Mouse (Mus musculus) hindbrain, embryonic 16.5 days (tissue): ENCODE data around the gene Pla1a. TPM values are rescaled to one million over a fixed set of nuclear protein-coding genes. Genes with fewer than 3 reads are reported as not detected.

ENCODE experiments used
- ATAC-seq: fragments of 200-750 bp; cut with Nextera tagmentation; 2 replicates; pipeline ENCODE4 v1.8.0; 2017; ENCODE audit warnings: moderate TSS enrichment, moderate library complexity
- H3K27ac ChIP-seq: fragments of 300-500 bp; sonication (generic); 2 replicates; pipeline ENCODE4 v1.5.1; 2014; ENCODE audit warnings: low read depth, mild to moderate bottlenecking, control low read depth, low read length, moderate library complexity
- H3K27me3 ChIP-seq: fragments of 300-500 bp; sonication (generic); replicated peaks from 2 replicates; pipeline ENCODE4 v1.6.1; 2014; ENCODE audit warnings: low read length; ENCODE audit not compliant: control insufficient read depth, insufficient read depth
- H3K36me3 ChIP-seq: fragments of 300-500 bp; sonication (generic); 2 replicates; pipeline ENCODE4 v1.6.1; 2014; ENCODE audit warnings: mild to moderate bottlenecking, low read length, moderate library complexity, mixed read lengths; ENCODE audit not compliant: control insufficient read depth, insufficient read depth
- H3K4me1 ChIP-seq: fragments of 300-500 bp; sonication (generic); 2 replicates; pipeline ENCODE4 v1.6.1; 2014; ENCODE audit warnings: low read depth, low read length; ENCODE audit not compliant: control insufficient read depth, insufficient read depth
- H3K4me2 ChIP-seq: fragments of 300-500 bp; sonication (generic); 2 replicates; pipeline ENCODE4 v1.6.1; 2014; ENCODE audit warnings: mild to moderate bottlenecking, low read length, control low read depth, moderate library complexity
- H3K4me3 ChIP-seq: fragments of 300-500 bp; sonication (generic); 2 replicates; pipeline ENCODE4 v1.5.1; 2014; ENCODE audit warnings: mild to moderate bottlenecking, low read length, control low read depth, moderate library complexity
- H3K9ac ChIP-seq: fragments of 300-500 bp; sonication (generic); 2 replicates; pipeline ENCODE4 v1.6.1; 2014; ENCODE audit warnings: low read depth, mild to moderate bottlenecking, control low read depth, low read length, moderate library complexity
- H3K9me3 ChIP-seq: fragments of 300-500 bp; sonication (generic); 2 replicates; pipeline ENCODE4 v1.6.1; 2014; ENCODE audit warnings: mild to moderate bottlenecking, low read length, moderate library complexity; ENCODE audit not compliant: control insufficient read depth
- WGBS: fragments of 180-500 bp; shearing (Covaris S2); extraction: QIAGEN DNeasy Blood & Tissue Kit; methylation state at CpG from one replicate; pipeline ENCODE4 v1.1.7; 2014; 5-methylcytosine and 5-hydroxymethylcytosine counted together
- polyA plus RNA-seq: library from polyadenylated mRNA; unstranded; fragments of >200 nt; fragmentation: Nextera tagmentation; extraction: Ambion mirVana; gene quantifications from 2 replicates; pipeline ENCODE4 v1.2.1, GENCODE M21; 2015

The Pla1a gene
- polyA plus RNA-seq, 1 experiment from 2014 or later = 0.81 TPM

DNA sequence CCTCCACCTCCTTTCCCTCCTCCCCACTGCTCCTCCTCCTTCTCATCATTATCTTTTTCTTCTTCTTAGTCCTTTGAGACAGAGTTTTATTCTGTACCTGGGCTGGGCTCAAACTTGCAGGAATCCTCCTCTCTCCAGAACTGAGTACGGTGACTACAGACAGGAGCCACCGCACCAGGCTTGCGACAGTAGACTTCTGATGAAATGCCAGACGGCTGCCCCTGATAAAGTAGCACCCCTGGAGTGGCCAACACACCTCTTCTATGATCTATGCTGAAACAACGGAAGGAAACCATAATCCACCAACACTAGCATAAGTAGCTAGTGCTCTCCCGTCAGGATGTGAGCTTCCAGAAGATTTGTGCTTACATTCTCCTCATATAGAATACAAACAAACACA is 45.6 kb downstream of the Pla1a start:
- no peak overlapping the region for H3K4me3 ChIP-seq
- H3K9me3 ChIP-seq = no peaks in the 10 kb centered on the region
- no peak overlapping the region for H3K27ac ChIP-seq
- no peak for ATAC-seq
- H3K4me1 ChIP-seq = no peaks in the 10 kb centered on the region
- 87% methylated on average over 6 of the region's 6 CpGs for WGBS
- no peak overlapping the region for H3K4me2 ChIP-seq
- no peaks in the 10 kb centered on the region for H3K36me3 ChIP-seq
- no peak overlapping the region for H3K9ac ChIP-seq
- H3K27me3 ChIP-seq = no peaks in the 10 kb centered on the region; the same call in 1 of the 2 replicates

DNA sequence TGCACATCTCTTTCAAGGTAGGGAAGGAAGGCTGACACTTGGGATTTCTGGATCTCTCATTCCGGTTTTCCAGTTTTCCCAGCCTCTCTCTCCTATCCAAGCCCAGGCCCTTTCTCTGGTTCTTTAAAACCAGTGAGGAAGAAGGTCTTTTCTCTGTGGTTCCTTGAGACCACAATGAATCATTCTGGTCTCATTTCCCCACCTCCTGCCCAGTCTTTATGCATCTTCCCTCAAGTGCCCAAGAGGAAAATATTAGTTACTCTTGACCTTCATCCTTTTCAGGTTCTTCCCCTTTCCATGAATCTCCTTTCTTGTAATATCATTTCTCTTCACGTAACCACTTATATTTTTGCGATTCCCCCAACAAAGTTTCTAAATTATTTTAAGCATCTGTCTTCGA is 47.2 kb downstream of the Pla1a start:
- Histone ChIP-seq H3K4me3 (no peak overlapping the region), H3K27ac (no peak overlapping the region), H3K27me3 (no peaks in the 10 kb centered on the region; the same call in 1 of the 2 replicates), H3K36me3 (no peaks in the 10 kb centered on the region), H3K4me1 (no peaks in the 10 kb centered on the region), H3K9me3 (no peaks in the 10 kb centered on the region), H3K4me2 (no peak overlapping the region), H3K9ac (no peak overlapping the region)
- 96% methylated on average over 4 of the region's 4 CpGs for WGBS
- ATAC-seq = no peak

DNA sequence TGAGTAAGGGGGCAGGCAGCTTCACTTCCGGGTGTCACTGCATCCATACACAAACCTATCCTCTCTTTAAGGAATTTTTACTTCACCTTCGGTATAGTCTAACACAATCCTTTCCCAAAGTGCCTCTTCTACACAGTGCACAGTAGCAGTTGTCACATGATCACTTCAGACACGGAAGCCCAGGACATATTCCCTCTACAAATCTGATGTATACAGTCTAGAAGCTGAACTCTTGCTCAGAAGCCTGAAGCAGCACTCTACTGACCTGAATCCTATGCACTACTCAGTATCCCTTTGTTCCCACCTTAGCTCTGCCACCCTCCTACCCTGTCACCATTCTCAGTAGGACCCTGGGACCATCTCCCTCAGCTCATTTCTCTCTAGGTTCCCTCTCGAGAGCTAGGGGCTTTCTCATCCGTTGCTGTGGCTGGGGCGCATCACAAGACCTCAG is 47.7 kb downstream of the Pla1a start:
- H3K4me3 ChIP-seq = no peak overlapping the region
- no peaks in the 10 kb centered on the region for H3K36me3 ChIP-seq
- H3K4me2 ChIP-seq = no peak overlapping the region
- WGBS = 88% methylated on average over 6 of the region's 6 CpGs
- no peaks in the 10 kb centered on the region; the same call in 1 of the 2 replicates for H3K27me3 ChIP-seq
- ATAC-seq = no peak
- H3K4me1 ChIP-seq = no peaks in the 10 kb centered on the region
- no peaks in the 10 kb centered on the region for H3K9me3 ChIP-seq
- no peak overlapping the region for H3K27ac ChIP-seq
- H3K9ac ChIP-seq = no peak overlapping the region

DNA sequence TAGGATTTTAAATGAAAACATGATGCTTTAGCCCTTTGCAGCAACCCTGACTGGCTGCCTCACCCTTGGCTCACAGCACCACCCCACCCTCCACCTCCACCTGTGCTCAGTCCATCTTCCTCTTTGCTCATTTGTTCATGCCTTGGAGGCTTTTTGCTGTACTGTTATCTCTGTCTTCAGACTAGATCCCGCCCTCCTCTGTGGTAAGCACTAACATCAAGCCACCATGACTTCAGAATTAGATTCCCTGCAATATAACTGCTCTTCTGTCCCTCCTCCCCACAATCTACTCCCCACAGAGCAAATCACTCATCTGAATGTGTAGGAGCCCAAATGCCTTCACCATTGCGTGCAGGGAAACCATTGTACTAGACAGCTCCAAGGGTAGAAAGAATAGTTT is 49.3 kb downstream of the Pla1a start:
- H3K4me3 ChIP-seq = no peak overlapping the region
- ATAC-seq = no peak
- no peaks in the 10 kb centered on the region; the same call in 1 of the 2 replicates for H3K27me3 ChIP-seq
- H3K36me3 ChIP-seq = no peaks in the 10 kb centered on the region
- H3K27ac ChIP-seq = no peak overlapping the region
- no peaks in the 10 kb centered on the region for H3K9me3 ChIP-seq
- no peak overlapping the region for H3K4me2 ChIP-seq
- 76% methylated on average over 2 of the region's 2 CpGs for WGBS
- H3K9ac ChIP-seq = no peak overlapping the region
- H3K4me1 ChIP-seq = no peaks in the 10 kb centered on the region

DNA sequence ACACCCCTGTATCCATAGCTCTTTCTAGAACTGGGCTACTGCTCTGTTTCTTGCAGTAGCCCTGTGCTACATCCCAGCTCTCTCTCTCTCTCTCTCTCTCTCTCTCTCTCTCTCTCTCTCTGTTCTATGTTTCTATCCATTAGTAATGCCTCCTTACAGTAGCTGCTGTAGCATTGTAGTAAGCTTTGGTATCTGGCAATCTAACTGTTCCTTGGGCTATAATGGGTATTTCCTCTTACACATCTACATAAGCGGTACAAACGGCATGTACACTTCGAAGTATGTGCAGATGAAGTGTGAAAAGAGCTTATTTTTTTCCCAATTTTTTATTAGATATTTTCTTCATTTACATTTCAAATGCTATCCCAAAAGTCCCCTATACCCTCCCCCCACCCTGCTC is 53.0 kb downstream of the Pla1a start:
- WGBS = 93% methylated on average over 3 of the region's 3 CpGs

DNA sequence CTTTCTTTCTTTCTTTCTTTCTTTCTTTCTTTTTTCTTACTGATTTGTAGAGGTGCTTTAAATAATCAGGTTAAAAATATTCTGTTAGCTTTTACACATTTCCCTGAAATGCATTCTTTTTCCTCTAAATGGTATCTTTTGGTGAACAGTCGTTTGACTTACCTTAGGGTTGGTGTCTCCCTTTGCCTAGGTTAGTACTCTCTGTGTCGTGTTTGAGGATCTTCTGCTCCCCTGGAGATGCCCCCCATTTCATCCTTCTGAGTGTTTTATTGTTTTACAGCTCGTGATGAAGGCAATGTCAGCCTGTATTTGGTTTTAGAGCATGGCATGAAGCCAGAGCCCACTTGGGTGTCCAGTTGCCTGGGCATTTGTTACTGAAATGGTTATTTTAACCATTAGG is 53.5 kb downstream of the Pla1a start:
- no peaks in the 10 kb centered on the region for H3K9me3 ChIP-seq
- H3K4me2 ChIP-seq = no peak overlapping the region
- H3K27ac ChIP-seq = no peak overlapping the region
- H3K9ac ChIP-seq = no peak overlapping the region
- no peak overlapping the region for H3K4me3 ChIP-seq
- H3K27me3 ChIP-seq = no peaks in the 10 kb centered on the region
- H3K4me1 ChIP-seq = peaks cover 6% of the 10 kb centered on the region; the same call in 1 of the 2 replicates
- no peak for ATAC-seq
- 50% methylated on average over 3 of the region's 3 CpGs for WGBS
- H3K36me3 ChIP-seq = no peaks in the 10 kb centered on the region

More for the DNA sequence above, 53.0 kb downstream of the Pla1a start:
- no peak overlapping the region for H3K27ac ChIP-seq
- H3K36me3 ChIP-seq = no peaks in the 10 kb centered on the region
- ATAC-seq = no peak
- H3K9me3 ChIP-seq = no peaks in the 10 kb centered on the region
- no peak overlapping the region for H3K4me3 ChIP-seq
- no peaks in the 10 kb centered on the region; the same call in 1 of the 2 replicates for H3K27me3 ChIP-seq
- H3K4me1 ChIP-seq = peaks cover 6% of the 10 kb centered on the region; the same call in 1 of the 2 replicates
- no peak overlapping the region for H3K4me2 ChIP-seq
- no peak overlapping the region for H3K9ac ChIP-seq

DNA sequence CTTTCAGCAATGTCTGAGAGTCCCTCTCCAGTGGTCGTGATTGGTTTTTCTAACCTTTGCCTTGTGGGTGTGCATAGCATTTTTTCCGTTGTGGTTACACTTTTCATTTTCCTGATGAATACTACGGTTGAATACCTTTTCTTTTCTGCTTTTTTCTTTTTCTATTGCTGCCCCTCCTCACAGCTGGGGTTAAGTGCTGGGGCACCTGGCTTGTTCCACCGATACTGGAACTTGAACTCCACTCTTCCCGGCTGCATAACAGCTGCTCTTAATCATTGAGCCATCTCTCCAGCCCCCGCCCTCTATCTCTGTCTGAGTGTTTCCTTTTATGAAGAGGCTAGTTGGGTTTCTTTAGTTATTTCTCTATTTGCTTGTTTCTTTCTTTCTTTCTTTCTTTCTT is 53.9 kb downstream of the Pla1a start:
- H3K4me2 ChIP-seq = no peak overlapping the region
- WGBS = 64% methylated on average over 6 of the region's 6 CpGs
- no peak overlapping the region for H3K4me3 ChIP-seq
- H3K27me3 ChIP-seq = no peaks in the 10 kb centered on the region
- no peak overlapping the region for H3K27ac ChIP-seq
- no peaks in the 10 kb centered on the region for H3K9me3 ChIP-seq
- no peaks in the 10 kb centered on the region for H3K36me3 ChIP-seq
- peaks cover 6% of the 10 kb centered on the region; the same call in 1 of the 2 replicates for H3K4me1 ChIP-seq
- ATAC-seq = no peak
- no peak overlapping the region for H3K9ac ChIP-seq

DNA sequence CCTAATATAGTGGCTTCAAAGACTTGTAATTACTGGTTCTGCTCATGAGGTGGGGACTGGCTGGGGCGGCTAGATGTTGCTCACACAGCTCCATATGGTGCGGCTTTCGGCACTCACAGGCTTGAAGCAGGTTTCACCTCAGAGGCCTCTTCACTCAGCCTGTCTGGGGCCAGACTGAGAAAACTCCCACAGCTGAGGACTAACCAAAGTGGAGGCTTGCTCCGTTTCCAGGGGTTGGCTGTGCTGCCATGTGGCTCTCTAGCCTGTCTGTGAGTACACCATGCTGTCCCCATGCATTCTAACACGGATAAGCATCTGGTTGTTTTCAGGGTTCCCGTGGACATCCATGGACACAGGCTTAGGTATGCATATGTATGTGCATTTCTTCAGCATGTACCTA is 54.4 kb downstream of the Pla1a start:
- Histone ChIP-seq H3K4me1 (peaks cover 6% of the 10 kb centered on the region; the same call in 1 of the 2 replicates), H3K9me3 (no peaks in the 10 kb centered on the region), H3K27ac (no peak overlapping the region), H3K36me3 (no peaks in the 10 kb centered on the region), H3K4me2 (no peak overlapping the region), H3K9ac (no peak overlapping the region), H3K27me3 (no peaks in the 10 kb centered on the region), H3K4me3 (no peak overlapping the region)
- ATAC-seq = no peak
- WGBS = 76% methylated on average over 6 of the region's 6 CpGs

DNA sequence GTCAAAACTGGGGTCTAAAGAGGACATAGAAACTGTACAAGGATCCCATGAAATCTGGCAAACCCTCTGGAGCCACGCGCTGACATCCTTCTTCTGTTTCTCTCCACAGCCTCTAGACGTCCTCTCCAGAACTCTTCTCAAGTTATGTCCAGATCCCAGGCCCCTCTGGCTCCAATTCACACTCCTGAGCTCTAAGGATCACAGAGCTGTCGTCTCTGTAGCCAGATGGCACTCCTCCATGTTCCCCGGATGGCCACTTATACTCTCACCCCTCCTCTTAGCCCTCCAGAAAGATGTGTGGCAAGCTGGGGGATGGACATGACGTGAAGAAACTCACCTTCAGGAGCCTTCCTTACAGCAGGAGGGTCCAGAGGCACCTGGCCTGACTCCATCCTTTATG is 55.4 kb downstream of the Pla1a start:
- WGBS = 84% methylated on average over 6 of the region's 6 CpGs
- Histone ChIP-seq H3K4me3 (no peak overlapping the region), H3K9ac (no peak overlapping the region), H3K9me3 (no peaks in the 10 kb centered on the region), H3K4me2 (no peak overlapping the region), H3K27me3 (no peaks in the 10 kb centered on the region), H3K27ac (no peak overlapping the region), H3K36me3 (no peaks in the 10 kb centered on the region), H3K4me1 (peaks cover 6% of the 10 kb centered on the region; the same call in 1 of the 2 replicates)
- ATAC-seq = no peak

DNA sequence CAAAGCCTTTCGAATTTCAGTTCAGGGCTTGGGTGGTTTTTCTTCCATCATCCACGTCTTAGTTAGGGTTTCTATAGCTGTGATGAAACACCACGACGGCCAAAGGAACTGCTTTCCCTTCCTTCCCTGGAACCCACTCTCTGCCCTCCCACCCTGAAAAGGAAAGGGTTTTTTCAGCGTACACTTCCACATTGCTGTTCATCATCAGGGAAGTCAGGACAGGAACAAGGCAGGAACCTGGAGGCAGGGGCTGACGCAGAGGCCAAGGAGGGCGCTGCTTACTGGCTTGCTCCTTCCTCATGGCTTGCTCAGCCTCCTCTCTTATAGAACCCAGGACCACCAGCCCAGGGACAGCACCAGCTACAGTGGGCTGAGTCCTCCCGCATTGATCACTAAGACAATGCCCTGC is 56.1 kb downstream of the Pla1a start:
- Histone ChIP-seq H3K27me3 (no peaks in the 10 kb centered on the region), H3K36me3 (no peaks in the 10 kb centered on the region), H3K4me2 (peak overlapping the region; percentile 55), H3K4me3 (peak overlapping the region; percentile 29), H3K27ac (peak overlapping the region; percentile 86), H3K4me1 (peaks cover 6% of the 10 kb centered on the region; the same call in 1 of the 2 replicates), H3K9ac (no peak overlapping the region; the same call in 1 of the 2 replicates), H3K9me3 (no peaks in the 10 kb centered on the region)
- ATAC-seq = peak; percentile 53
- 45% methylated on average over 8 of the region's 8 CpGs for WGBS
